Mouse (Mus musculus): ENCODE measurements at regions not wholly inside any gene's neighbourhood (a gene's known extent, or its start where the extent isn't known, plus 50 kb on each side); places are given as distances from the start of the nearest gene placed in this dataset.

DNA sequence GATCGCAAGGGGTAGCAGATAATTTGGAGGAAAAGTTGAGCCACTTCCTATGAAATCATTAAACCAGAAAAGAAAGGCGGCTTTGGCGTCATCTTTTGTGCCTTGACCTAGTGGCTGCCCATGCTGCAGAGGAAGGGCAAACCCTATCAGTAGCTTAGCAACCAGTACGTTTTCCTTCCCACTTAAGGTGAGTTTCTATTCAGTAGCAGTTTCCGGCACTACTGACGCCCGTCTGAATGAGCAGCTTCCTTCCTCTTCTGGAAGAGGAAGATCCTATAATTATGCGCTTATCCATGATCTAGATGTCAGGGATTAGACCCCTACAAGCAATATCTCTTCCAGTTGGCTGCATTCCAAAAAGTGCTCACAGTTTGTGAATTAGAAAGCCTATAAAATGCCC, 360.0 kb upstream of the Adamts5 start:
- H3K27ac ChIP-seq (ENCODE audit: low read depth): no peak overlapping the region
- no peak overlapping the region for H3K4me3 ChIP-seq (ENCODE audit: low read depth, low read length)
- H3K27me3 ChIP-seq (replicated peaks; ENCODE audit: control insufficient read depth, insufficient read depth, low read length): no peaks in the 10 kb centered on the region
- WGBS: 62% methylated on average over 8 of the region's 8 CpGs
- no peaks in the 10 kb centered on the region for H3K36me3 ChIP-seq (ENCODE audit: control insufficient read depth, insufficient read depth, low read length)
- DNase-seq (ENCODE audit: low spot score) (no peak), ATAC-seq (replicated peaks; ENCODE audit: low FRiP score, low TSS enrichment, low read depth) (no peak)
- no peaks in the 10 kb centered on the region for H3K9me3 ChIP-seq (ENCODE audit: control insufficient read depth, low read length)
- no peak overlapping the region for H3K9ac ChIP-seq (ENCODE audit: low read length)
- no peaks in the 10 kb centered on the region for H3K4me1 ChIP-seq (replicated peaks; ENCODE audit: control insufficient read depth, insufficient read depth, low read length)
- no peak overlapping the region for H3K4me2 ChIP-seq (ENCODE audit: low read length)

DNA sequence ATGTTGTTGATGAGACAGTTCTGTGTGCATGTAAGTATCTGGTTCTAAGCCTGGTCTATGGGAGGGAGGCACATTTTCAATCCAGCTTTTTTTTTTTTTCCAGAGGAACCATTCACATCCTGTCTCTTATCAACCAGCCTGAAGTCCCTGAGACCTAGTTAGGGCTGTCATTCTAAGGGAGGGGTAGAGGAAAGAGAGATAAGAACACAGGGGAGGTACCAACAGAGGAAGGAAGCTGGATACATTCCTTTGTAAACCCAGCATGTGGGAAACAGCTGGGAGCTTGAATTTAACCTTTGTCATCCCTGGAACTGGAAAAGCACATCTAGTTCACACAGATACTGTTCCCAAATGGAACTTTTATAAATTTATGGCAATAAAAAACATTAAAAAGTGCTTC, 351.0 kb upstream of the Adamts5 start:
- H3K4me2 ChIP-seq (ENCODE audit: low read length): no peak overlapping the region
- H3K4me1 ChIP-seq (replicated peaks; ENCODE audit: control insufficient read depth, insufficient read depth, low read length): no peaks in the 10 kb centered on the region
- no peak overlapping the region for H3K27ac ChIP-seq (ENCODE audit: low read depth)
- no peaks in the 10 kb centered on the region for H3K27me3 ChIP-seq (replicated peaks; ENCODE audit: control insufficient read depth, insufficient read depth, low read length)
- H3K36me3 ChIP-seq (ENCODE audit: control insufficient read depth, insufficient read depth, low read length): no peaks in the 10 kb centered on the region
- H3K9me3 ChIP-seq (ENCODE audit: control insufficient read depth, low read length): no peaks in the 10 kb centered on the region
- ATAC-seq (replicated peaks; ENCODE audit: low FRiP score, low TSS enrichment, low read depth): no peak
- no peak for DNase-seq (ENCODE audit: low spot score)
- H3K4me3 ChIP-seq (ENCODE audit: low read depth, low read length): no peak overlapping the region
- H3K9ac ChIP-seq (ENCODE audit: low read length): no peak overlapping the region

DNA sequence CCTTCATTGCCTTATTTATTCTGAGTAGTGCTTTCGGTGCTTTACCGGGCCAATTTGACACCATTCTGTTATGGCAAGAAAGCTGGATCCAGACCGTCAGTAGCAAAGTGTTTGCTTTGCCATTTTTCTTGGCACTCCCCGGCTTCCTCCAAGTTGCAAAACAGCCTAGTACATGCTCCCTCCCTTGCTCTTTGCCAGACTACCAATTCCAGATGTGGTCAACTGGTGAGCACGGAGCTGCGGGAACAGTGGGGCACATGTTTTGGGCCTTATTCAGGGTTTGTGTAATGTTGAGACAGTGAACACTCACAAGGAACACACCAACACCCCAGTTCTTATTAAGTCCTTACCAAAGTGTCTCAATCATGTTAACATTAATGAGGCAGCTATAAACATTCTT, 348.4 kb upstream of the Adamts5 start:
- H3K9ac ChIP-seq (ENCODE audit: low read length): no peak overlapping the region

DNA sequence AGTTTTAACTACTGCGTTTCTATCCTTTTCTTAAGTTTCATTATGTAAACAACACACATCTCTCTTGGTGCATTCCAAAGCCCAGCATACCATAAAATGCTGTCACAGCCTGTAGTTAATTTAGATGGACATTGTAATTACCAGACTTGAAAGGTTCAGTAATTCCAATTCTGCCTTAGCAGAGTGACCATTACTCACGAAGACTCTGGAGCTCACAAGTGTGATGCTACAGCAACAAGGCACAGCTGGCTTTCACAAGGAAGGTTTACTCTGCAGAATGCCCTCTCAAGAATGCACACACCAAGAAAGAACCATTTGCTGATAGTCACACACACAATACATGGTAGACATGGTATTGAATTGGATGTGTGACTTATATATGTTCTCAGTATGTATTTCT, 342.6 kb upstream of the Adamts5 start:
- Histone ChIP-seq H3K9ac (ENCODE audit: low read length) (no peak overlapping the region), H3K9me3 (ENCODE audit: control insufficient read depth, low read length) (no peaks in the 10 kb centered on the region), H3K27me3 (replicated peaks; ENCODE audit: control insufficient read depth, insufficient read depth, low read length) (no peaks in the 10 kb centered on the region), H3K4me3 (ENCODE audit: low read depth, low read length) (no peak overlapping the region), H3K36me3 (ENCODE audit: control insufficient read depth, insufficient read depth, low read length) (no peaks in the 10 kb centered on the region), H3K4me2 (ENCODE audit: low read length) (no peak overlapping the region), H3K27ac (ENCODE audit: low read depth) (no peak overlapping the region), H3K4me1 (replicated peaks; ENCODE audit: control insufficient read depth, insufficient read depth, low read length) (no peaks in the 10 kb centered on the region)
- 30% methylated on average over 2 of the region's 2 CpGs for WGBS
- DNase-seq (ENCODE audit: low spot score) (no peak), ATAC-seq (replicated peaks; ENCODE audit: low FRiP score, low TSS enrichment, low read depth) (no peak)

More for the DNA sequence above, 348.4 kb upstream of the Adamts5 start:
- Histone ChIP-seq H3K4me2 (ENCODE audit: low read length) (no peak overlapping the region), H3K27ac (ENCODE audit: low read depth) (no peak overlapping the region), H3K27me3 (replicated peaks; ENCODE audit: control insufficient read depth, insufficient read depth, low read length) (no peaks in the 10 kb centered on the region), H3K36me3 (ENCODE audit: control insufficient read depth, insufficient read depth, low read length) (no peaks in the 10 kb centered on the region), H3K4me1 (replicated peaks; ENCODE audit: control insufficient read depth, insufficient read depth, low read length) (no peaks in the 10 kb centered on the region), H3K4me3 (ENCODE audit: low read depth, low read length) (no peak overlapping the region), H3K9me3 (ENCODE audit: control insufficient read depth, low read length) (no peaks in the 10 kb centered on the region)
- ATAC-seq (replicated peaks; ENCODE audit: low FRiP score, low TSS enrichment, low read depth): no peak
- DNase-seq (ENCODE audit: low spot score): no peak
- 91% methylated on average over 6 of the region's 6 CpGs for WGBS

DNA sequence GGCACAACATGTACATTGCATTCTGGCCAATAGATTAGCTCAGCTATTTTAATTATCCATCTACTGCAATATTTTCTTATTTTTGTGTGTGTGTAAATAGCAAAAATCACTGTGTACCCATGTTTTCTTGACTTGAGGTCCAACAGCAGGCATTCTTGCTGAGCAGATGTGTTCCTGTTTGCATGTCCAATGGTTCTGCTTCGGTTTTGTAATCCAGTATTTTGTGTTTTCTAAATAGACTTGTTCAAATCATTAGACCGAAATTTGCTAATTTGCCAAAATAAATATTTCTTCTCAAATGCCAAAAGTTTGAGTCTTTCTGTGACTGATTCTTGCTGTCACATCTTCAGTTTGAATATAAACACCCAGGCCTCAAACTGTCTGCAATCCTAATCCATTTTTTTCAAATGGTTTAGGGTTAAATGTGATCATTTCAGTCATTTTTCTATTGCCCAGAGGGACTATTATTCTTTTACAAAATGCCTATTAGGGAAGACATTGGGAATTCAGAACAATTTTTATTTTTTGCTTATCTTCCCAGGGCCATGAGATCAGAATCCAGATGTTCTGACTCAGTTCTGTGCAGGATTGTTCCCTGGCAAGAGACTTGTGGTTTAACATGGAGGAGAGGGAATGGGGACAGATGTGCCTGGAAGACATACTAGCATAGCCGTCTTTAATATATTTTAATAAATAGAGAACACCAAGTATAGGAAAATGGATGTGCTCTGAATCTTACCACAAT, 341.3 kb upstream of the Adamts5 start:
- no peak for ATAC-seq (replicated peaks; ENCODE audit: low FRiP score, low TSS enrichment, low read depth)
- Histone ChIP-seq H3K4me3 (ENCODE audit: low read depth, low read length) (no peak overlapping the region), H3K9me3 (ENCODE audit: control insufficient read depth, low read length) (no peaks in the 10 kb centered on the region), H3K27ac (ENCODE audit: low read depth) (no peak overlapping the region), H3K36me3 (ENCODE audit: control insufficient read depth, insufficient read depth, low read length) (no peaks in the 10 kb centered on the region), H3K27me3 (replicated peaks; ENCODE audit: control insufficient read depth, insufficient read depth, low read length) (no peaks in the 10 kb centered on the region), H3K4me1 (replicated peaks; ENCODE audit: control insufficient read depth, insufficient read depth, low read length) (no peaks in the 10 kb centered on the region), H3K9ac (ENCODE audit: low read length) (no peak overlapping the region), H3K4me2 (ENCODE audit: low read length) (no peak overlapping the region)
- WGBS: 71% methylated on average over 3 of the region's 3 CpGs
- DNase-seq (ENCODE audit: low spot score): no peak

DNA sequence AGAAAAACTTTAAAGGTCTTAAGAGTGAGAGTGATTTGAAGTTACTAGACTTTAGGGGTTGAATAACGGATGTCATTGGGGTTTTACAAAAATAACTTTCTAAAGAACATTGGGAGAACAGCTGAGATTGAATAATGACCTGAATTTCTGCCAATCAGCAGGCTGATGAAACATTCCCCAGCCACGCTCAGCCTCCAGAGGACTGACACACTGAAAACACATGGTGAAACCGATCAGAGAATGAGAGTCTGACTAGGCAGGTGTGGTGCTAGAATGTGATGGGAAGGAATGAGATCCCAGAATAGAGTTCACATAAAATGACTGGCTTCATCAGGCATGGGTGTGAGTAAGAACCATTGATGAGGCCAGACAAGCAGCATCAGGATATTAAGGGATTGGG, 321.4 kb upstream of the Adamts5 start:
- no peaks in the 10 kb centered on the region for H3K9me3 ChIP-seq (ENCODE audit: control insufficient read depth, low read length)
- H3K4me2 ChIP-seq (ENCODE audit: low read length): no peak overlapping the region
- no peak for DNase-seq (ENCODE audit: low spot score)
- H3K4me1 ChIP-seq (replicated peaks; ENCODE audit: control insufficient read depth, insufficient read depth, low read length): no peaks in the 10 kb centered on the region
- no peaks in the 10 kb centered on the region for H3K36me3 ChIP-seq (ENCODE audit: control insufficient read depth, insufficient read depth, low read length)
- H3K9ac ChIP-seq (ENCODE audit: low read length): no peak overlapping the region
- H3K27ac ChIP-seq (ENCODE audit: low read depth): no peak overlapping the region
- no peak overlapping the region for H3K4me3 ChIP-seq (ENCODE audit: low read depth, low read length)
- no peak for ATAC-seq (replicated peaks; ENCODE audit: low FRiP score, low TSS enrichment, low read depth)
- H3K27me3 ChIP-seq (replicated peaks; ENCODE audit: control insufficient read depth, insufficient read depth, low read length): no peaks in the 10 kb centered on the region
- WGBS: 79% methylated on average over 3 of the region's 3 CpGs

DNA sequence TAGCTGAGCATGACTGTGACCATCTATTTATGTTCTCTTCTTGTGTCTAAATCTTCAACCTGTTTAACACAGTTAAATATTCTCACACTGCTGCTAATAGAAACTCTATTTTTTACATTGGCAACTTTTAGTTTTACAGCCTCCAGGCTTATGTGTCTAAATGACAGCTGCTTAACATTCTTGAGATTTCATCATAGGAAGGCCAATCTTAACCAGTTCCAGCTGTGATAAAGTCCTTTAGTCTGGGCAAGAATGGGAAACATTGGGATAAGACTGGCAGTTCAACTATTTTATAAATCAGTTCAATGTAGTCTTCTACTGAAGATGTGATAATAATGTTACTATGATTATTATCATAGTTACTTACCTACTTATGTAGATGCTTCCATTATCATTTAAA, 308.9 kb upstream of the Adamts5 start:
- no peaks in the 10 kb centered on the region for H3K4me1 ChIP-seq (replicated peaks; ENCODE audit: control insufficient read depth, insufficient read depth, low read length)
- H3K36me3 ChIP-seq (ENCODE audit: control insufficient read depth, insufficient read depth, low read length): no peaks in the 10 kb centered on the region
- ATAC-seq (replicated peaks; ENCODE audit: low FRiP score, low TSS enrichment, low read depth) (no peak), DNase-seq (ENCODE audit: low spot score) (no peak)
- H3K4me2 ChIP-seq (ENCODE audit: low read length): no peak overlapping the region
- no peaks in the 10 kb centered on the region for H3K9me3 ChIP-seq (ENCODE audit: control insufficient read depth, low read length)
- no peak overlapping the region for H3K9ac ChIP-seq (ENCODE audit: low read length)
- no peaks in the 10 kb centered on the region for H3K27me3 ChIP-seq (replicated peaks; ENCODE audit: control insufficient read depth, insufficient read depth, low read length)
- no peak overlapping the region for H3K4me3 ChIP-seq (ENCODE audit: low read depth, low read length)
- H3K27ac ChIP-seq (ENCODE audit: low read depth): no peak overlapping the region

DNA sequence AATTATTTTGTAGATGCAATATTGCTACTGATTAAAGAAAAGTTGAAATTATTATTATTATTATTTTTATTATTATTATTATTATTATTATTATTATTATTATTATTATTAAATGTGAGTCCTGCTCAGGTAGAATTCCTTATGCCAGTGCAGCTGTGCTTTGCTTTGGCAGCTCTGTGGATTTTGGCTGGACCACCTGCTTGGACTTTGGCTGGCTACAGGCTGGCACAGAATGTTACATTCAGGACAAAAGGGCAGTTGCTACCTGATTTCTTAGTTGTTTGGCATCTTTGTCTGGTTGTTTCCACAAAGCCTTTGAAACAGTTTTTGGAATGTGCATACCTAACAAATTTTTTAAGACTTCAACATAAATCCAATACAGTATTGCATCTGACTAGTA, 307.7 kb upstream of the Adamts5 start:
- no peaks in the 10 kb centered on the region for H3K9me3 ChIP-seq (ENCODE audit: control insufficient read depth, low read length)
- H3K27ac ChIP-seq (ENCODE audit: low read depth): no peak overlapping the region
- H3K36me3 ChIP-seq (ENCODE audit: control insufficient read depth, insufficient read depth, low read length): no peaks in the 10 kb centered on the region
- ATAC-seq (replicated peaks; ENCODE audit: low FRiP score, low TSS enrichment, low read depth): no peak
- DNase-seq (ENCODE audit: low spot score): no peak
- H3K27me3 ChIP-seq (replicated peaks; ENCODE audit: control insufficient read depth, insufficient read depth, low read length): no peaks in the 10 kb centered on the region
- H3K4me2 ChIP-seq (ENCODE audit: low read length): no peak overlapping the region
- no peaks in the 10 kb centered on the region for H3K4me1 ChIP-seq (replicated peaks; ENCODE audit: control insufficient read depth, insufficient read depth, low read length)
- no peak overlapping the region for H3K9ac ChIP-seq (ENCODE audit: low read length)
- no peak overlapping the region for H3K4me3 ChIP-seq (ENCODE audit: low read depth, low read length)

DNA sequence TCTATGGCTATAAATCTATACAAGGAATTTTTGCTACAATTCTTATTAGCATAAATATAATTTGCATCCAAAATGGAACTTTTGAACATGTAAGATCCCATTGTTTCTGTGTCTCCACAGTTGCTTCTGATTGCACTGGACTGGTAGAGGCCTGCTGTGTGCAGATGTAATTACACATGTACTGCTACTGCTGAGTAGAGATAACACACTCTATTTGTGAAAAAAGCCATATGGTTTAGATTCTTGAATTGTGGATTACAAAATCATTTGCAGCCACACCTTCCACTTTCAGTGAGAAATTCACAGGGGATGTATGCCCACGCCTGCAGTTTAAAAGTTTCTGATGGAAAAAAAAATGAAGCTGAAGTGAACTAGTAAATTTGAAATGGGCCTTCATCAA, 288.2 kb upstream of the Adamts5 start:
- DNase-seq (ENCODE audit: low spot score) (no peak), ATAC-seq (replicated peaks; ENCODE audit: low FRiP score, low TSS enrichment, low read depth) (no peak)
- Histone ChIP-seq H3K4me2 (ENCODE audit: low read length) (no peak overlapping the region), H3K9me3 (ENCODE audit: control insufficient read depth, low read length) (no peaks in the 10 kb centered on the region), H3K9ac (ENCODE audit: low read length) (no peak overlapping the region), H3K36me3 (ENCODE audit: control insufficient read depth, insufficient read depth, low read length) (no peaks in the 10 kb centered on the region), H3K4me1 (replicated peaks; ENCODE audit: control insufficient read depth, insufficient read depth, low read length) (no peaks in the 10 kb centered on the region), H3K4me3 (ENCODE audit: low read depth, low read length) (no peak overlapping the region), H3K27me3 (replicated peaks; ENCODE audit: control insufficient read depth, insufficient read depth, low read length) (no peaks in the 10 kb centered on the region), H3K27ac (ENCODE audit: low read depth) (no peak overlapping the region)
- 82% methylated on average over 1 of the region's 1 CpGs for whole genome bisulfite sequencing

Measured in intestine, embryonic 14.5 days (tissue).